Mouse (Mus musculus) C2C12 (cell line): Measurements from ENCODE around the gene Fam114a1. TPM values are rescaled to one million over a fixed set of nuclear protein-coding genes. Genes with fewer than 3 reads are reported as not detected.
A peak's percentile ranks its signal among the peaks of the same experiment; 100 is the strongest.

Source experiments
- H3K27me3 ChIP-seq: one replicate; pipeline ENCODE4 v1.6.1; 2011; ENCODE audit not compliant: control insufficient read depth, insufficient read depth, insufficient read length
- H3K36me3 ChIP-seq: one replicate; pipeline ENCODE4 v1.6.1; 2011; ENCODE audit not compliant: control insufficient read depth, insufficient read depth
- H3K4me3 ChIP-seq: one replicate; pipeline ENCODE4 v1.5.1; 2011; ENCODE audit warnings: mild to moderate bottlenecking, control low read depth; ENCODE audit not compliant: poor library complexity, insufficient read depth, severe bottlenecking
- H3K79me2 ChIP-seq: one replicate; pipeline ENCODE4 v1.6.1; 2011; ENCODE audit not compliant: control insufficient read depth, insufficient read depth
- H3K79me3 ChIP-seq: one replicate; pipeline ENCODE4 v1.6.1; 2011; ENCODE audit warnings: low read depth, control low read depth
- H3ac ChIP-seq: one replicate; pipeline ENCODE3; 2011; ENCODE audit warnings: low read depth; ENCODE audit not compliant: control insufficient read depth, insufficient read length
- CEBPB ChIP-seq: IDR thresholded peaks from one replicate; pipeline ENCODE4 v1.6.1; 2011; ENCODE audit warnings: low read depth, mild to moderate bottlenecking, control low read depth, moderate library complexity
- CTCF ChIP-seq: IDR thresholded peaks from one replicate; pipeline ENCODE4 v1.5.1; 2011; ENCODE audit not compliant: control insufficient read depth, insufficient read depth, insufficient read length
- FOSL1 ChIP-seq: IDR thresholded peaks from one replicate; pipeline ENCODE4 v1.8.0; 2011; ENCODE audit warnings: mild to moderate bottlenecking, low read length; ENCODE audit not compliant: poor library complexity, insufficient read depth, severe bottlenecking
- MAX ChIP-seq: IDR thresholded peaks from one replicate; pipeline ENCODE4 v1.6.1; 2011; ENCODE audit warnings: mild to moderate bottlenecking, control low read depth
- MYOD1 ChIP-seq: IDR thresholded peaks from one replicate; pipeline ENCODE4 v1.6.1; 2011; ENCODE audit warnings: low read depth; ENCODE audit not compliant: control insufficient read depth, insufficient read length
- MYOG ChIP-seq: IDR thresholded peaks from one replicate; pipeline ENCODE4 v1.6.1; 2011; ENCODE audit not compliant: control insufficient read depth, insufficient read length; ENCODE audit errors: extremely low read depth
- USF1 ChIP-seq: IDR thresholded peaks from one replicate; pipeline ENCODE4 v1.6.1; 2011; ENCODE audit warnings: low read depth, mild to moderate bottlenecking, control low read depth, moderate library complexity
- polyA plus RNA-seq: library from polyadenylated mRNA; unstranded; fragments of >200 nt; fragmentation: generic; extraction: Trizol; gene quantifications from one replicate; pipeline ENCODE4 v1.2.1, GENCODE M21; 2012; ENCODE audit warnings: missing spikeins

Fam114a1 gene
- polyA plus RNA-seq, 1 experiment, result 14.0 TPM

GRCm38 (mm10) chr5:64968961-64969860 lies 660 bp upstream of the Fam114a1 start:
- Histone ChIP-seq H3ac (peak overlapping the region; percentile 69), H3K4me3 (peak overlapping the region; percentile 55), H3K79me2 (peaks cover 8% of the 10 kb centered on the region), H3K27me3 (no peaks in the 10 kb centered on the region), H3K36me3 (peaks cover 8% of the 10 kb centered on the region), H3K79me3 (no peaks in the 10 kb centered on the region)
- TF ChIP-seq CEBPB (no peak), MAX (no peak), MYOD1 (no peak), MYOG (no peak), USF1 (no peak), CTCF (no peak), FOSL1 (no peak)

DNA sequence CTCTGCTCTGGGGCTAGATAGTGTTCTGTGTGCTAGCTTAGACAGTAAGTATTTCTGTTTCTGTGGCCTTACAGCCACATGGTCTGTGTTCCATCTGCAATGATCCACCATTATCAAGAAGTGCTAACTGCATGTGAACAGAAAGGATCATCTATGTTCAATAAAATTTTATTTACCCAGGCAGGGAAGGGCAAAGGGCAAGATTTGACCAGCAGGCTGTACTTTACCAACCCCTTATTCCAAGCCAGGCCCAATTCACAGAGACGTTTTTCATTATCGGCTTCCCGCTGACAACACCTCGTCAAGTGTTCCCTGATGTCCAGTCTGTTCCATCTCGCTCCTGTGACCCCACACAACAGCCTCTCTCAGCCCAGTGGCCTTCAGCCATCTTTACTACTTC lies 5.2 kb downstream of the Fam114a1 start:
- H3K27me3 ChIP-seq, result no peaks in the 10 kb centered on the region
- no peaks in the 10 kb centered on the region for H3K79me3 ChIP-seq
- peaks cover 8% of the 10 kb centered on the region for H3K79me2 ChIP-seq
- no peak overlapping the region for H3K4me3 ChIP-seq
- no peak overlapping the region for H3ac ChIP-seq
- peaks cover 8% of the 10 kb centered on the region for H3K36me3 ChIP-seq
- TF ChIP-seq USF1 (no peak), CEBPB (no peak), FOSL1 (no peak), CTCF (no peak), MYOG (no peak)

- H3ac ChIP-seq, result no peak overlapping the region
- no peaks in the 10 kb centered on the region for H3K27me3 ChIP-seq
- no peaks in the 10 kb centered on the region for H3K79me3 ChIP-seq
- H3K79me2 ChIP-seq, result no peaks in the 10 kb centered on the region
- H3K36me3 ChIP-seq, result peaks cover 17% of the 10 kb centered on the region
- no peak overlapping the region for H3K4me3 ChIP-seq
- TF ChIP-seq MYOD1 (no peak), USF1 (no peak), MAX (no peak), MYOG (no peak), FOSL1 (no peak), CTCF (no peak), CEBPB (no peak)
These were observed 7.3 kb downstream of the Fam114a1 start for GRCm38 (mm10) chr5:64977128-64977527.

DNA sequence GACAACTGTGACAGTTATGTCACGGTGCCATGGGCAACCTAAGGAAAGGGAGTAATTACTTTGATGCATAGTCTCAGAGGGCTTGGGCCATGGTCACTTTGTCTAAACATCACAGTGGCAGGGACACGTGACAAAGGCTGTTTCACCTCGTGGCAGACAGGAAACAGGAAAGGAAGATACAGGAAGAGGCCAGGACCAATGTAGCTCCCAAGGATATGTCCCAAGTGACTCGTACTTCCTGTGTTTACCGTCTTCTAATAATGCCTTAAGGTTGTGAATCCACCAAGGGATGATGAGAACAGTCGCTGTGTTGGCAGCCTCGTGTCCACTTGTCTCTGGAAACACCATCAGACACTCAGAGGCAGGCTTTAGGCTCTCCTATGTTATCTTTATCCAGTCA lies 16.1 kb downstream of the Fam114a1 start:
- Histone ChIP-seq H3K79me2 (no peaks in the 10 kb centered on the region), H3K36me3 (peaks cover 1% of the 10 kb centered on the region), H3K27me3 (no peaks in the 10 kb centered on the region), H3K4me3 (no peak overlapping the region), H3K79me3 (no peaks in the 10 kb centered on the region), H3ac (no peak overlapping the region)
- TF ChIP-seq MYOG, result no peak
- TF ChIP-seq MAX, result no peak
- no peak for TF ChIP-seq USF1
- TF ChIP-seq CTCF, result no peak
- no peak for TF ChIP-seq FOSL1
- no peak for TF ChIP-seq CEBPB
- no peak for TF ChIP-seq MYOD1

- H3K79me2 ChIP-seq, result no peaks in the 10 kb centered on the region
- H3K79me3 ChIP-seq, result no peaks in the 10 kb centered on the region
- TF ChIP-seq MAX (no peak), CTCF (no peak), MYOD1 (no peak), MYOG (no peak), CEBPB (no peak), FOSL1 (no peak), USF1 (no peak)
- H3K4me3 ChIP-seq, result no peak overlapping the region
- H3ac ChIP-seq, result no peak overlapping the region
- H3K36me3 ChIP-seq, result no peaks in the 10 kb centered on the region
- H3K27me3 ChIP-seq, result no peaks in the 10 kb centered on the region
These were observed 20.1 kb downstream of the Fam114a1 start for GRCm38 (mm10) chr5:64989940-64990339.
